Mouse (Mus musculus) frontal cortex, adult (tissue): ENCODE measurements around the gene Khnyn.

Experiments used
- ATAC-seq: cut with Nextera tagmentation; 2 replicates; pipeline ENCODE4 v1.9.2; 2017; ENCODE audit warnings: mild to moderate bottlenecking, moderate library complexity, mixed read lengths; ENCODE audit not compliant: low TSS enrichment

Gene Khnyn

DNA sequence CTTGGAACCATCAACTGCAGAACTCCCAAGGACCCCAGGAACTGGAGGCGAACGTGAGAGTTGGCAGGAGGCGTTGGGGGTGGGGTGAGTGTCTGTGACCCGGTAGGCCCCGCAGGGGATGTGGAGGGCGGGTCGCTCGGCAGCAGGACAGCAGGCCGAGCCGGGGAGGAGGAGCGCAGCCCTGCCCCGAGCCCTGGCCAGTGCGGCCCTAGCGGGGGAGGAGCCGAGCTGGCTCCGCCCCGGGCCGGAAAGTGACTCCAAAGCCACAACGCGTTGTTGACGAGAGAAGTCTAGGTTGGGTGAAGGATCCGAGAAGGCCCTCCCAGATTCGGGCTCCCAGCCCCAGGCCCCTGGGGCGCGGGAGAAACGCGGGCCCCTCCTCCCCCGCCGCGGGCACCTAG lies at the start of gene Khnyn:
Gene Khnyn (plus strand): TSS at position 235 of the 401 bp plus-strand sequence.
- ATAC-seq = peak; percentile 92

DNA sequence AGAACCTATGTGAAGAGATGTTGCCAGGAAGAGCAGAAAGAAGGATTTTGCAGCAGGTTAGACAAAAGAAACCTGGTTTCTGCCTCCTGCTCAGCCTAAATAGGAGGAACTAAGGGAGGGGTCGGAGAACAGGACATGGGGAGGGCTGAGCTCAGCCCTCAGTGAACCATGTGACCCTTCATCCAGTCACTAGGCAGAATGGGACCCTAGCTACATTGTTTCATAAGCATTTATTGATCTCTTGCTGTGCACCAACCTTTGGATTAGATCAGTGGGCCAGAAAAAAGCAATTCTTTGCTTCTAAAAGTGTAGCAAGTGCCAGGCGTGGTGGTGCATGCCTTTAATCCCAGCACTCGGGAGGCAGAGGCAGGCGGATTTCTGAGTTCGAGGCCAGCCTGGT lies 46.4 kb upstream of the Khnyn start:
- no peak for ATAC-seq

DNA sequence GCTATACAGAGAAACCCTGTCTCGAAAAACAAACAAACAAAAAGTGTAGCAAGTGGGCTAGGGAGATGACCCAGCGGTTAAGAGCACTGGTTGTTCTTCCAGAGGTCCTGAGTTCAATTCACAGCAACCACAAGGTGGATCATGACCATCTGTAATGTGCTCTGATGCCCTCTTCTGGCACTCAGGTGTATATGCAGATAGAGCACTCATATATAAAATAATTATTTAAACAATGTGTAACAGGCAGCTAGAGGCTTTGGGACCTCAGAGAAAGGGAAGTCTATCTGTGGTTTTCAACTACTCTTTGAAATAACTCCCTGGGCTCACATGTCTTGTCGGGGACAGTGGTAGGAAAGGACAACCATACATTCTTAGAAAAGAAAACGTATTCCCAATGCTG lies 46.0 kb upstream of the Khnyn start:
- no peak for ATAC-seq

DNA sequence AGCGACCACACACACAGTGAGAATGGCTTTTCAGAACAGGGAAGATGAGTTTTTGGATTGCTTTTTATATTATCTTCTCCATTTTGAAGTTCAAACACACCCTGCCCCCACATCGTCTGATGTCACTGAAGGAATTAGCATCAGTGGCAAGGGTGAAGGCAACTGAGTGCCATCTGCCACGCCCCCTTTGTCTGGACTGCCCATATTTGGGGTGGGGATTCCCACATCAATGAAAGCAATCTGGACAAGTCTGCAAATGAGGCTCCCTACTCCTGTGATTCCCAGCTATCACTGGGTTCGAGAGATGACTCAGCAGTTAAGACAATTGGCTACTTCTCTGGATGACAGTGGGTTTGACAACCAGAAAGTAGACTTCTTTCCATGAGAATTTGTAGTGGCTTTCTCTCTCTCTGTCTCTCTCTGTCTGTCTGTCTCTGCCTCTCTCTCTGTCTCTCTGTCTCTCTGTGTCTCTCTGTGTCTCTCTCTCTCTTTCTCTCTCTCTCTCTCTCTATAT lies 43.8 kb upstream of the Khnyn start:
- no peak for ATAC-seq

DNA sequence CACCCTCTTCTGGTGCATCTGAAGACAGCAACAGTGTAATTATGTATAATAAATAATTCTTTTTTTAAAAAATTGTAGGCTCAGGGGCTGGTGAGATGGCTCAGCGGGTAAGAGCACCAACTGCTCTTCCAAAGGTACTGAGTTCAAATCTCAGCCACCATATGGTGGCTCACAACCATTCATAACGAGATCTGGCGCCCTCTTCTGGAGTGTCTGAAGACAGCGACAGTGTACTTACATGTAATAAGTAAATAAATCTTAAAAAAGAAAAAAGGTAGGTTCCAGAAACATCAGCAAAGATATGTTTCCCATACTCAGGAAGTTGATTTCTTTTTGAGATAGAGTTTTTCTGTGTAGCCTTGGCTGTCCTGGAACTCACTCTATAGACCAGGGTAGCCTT lies 42.0 kb upstream of the Khnyn start:
- ATAC-seq = no peak

DNA sequence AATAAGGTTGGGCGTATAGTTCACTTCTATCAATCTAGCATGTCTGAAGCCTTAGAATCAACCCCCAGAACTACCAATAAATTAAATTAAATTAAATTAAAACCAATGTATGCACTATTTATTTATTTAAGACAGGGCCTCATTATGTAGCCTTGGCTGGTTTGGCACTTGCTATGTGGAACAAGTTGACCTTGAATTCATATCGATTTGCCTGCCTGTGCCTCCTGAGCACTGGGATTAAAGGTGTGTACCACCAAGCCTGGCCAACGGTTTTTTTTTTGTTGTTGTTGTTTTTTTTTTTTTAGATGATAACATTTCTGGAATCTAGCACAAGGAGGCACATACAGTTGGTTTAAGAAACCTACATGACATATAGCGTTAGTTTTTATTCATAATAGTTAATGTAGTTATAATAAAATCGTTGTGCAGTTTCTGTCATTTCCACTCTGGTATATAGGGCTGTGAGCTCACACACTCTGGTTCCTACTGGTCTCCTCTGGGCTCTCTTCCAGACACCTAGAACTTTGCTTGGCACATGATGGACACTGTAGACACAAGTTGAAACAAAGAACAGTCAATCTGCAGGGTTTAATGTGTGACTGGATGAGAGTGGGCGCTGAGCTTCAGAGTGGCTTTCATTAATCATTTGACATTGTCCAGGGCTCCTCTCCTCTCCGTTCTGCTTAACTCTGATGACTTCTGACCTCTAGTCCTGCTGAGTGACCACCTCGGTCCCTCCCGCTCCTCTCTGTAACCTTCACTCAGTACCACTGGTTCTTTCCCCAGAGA lies 39.0 kb upstream of the Khnyn start:
- ATAC-seq = no peak

DNA sequence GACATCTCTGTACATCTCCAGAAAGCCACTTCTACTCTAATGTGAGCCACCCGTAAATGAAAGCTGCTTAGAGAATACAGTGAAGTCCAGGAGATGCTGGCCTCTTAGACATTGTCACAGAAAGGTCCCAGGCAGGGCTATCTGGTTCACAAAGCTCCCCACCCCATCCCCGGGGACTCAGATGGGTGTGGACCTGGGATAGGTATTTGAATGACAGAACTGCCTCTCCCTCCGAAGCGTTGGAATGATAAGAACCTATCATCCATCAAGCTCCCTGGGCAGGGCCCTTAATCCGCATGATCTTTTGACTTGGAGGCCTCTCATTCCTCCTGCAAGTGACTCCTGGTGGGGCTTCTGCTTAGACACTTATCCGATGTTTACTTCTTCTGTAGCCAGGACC lies 33.9 kb upstream of the Khnyn start:
- no peak for ATAC-seq

DNA sequence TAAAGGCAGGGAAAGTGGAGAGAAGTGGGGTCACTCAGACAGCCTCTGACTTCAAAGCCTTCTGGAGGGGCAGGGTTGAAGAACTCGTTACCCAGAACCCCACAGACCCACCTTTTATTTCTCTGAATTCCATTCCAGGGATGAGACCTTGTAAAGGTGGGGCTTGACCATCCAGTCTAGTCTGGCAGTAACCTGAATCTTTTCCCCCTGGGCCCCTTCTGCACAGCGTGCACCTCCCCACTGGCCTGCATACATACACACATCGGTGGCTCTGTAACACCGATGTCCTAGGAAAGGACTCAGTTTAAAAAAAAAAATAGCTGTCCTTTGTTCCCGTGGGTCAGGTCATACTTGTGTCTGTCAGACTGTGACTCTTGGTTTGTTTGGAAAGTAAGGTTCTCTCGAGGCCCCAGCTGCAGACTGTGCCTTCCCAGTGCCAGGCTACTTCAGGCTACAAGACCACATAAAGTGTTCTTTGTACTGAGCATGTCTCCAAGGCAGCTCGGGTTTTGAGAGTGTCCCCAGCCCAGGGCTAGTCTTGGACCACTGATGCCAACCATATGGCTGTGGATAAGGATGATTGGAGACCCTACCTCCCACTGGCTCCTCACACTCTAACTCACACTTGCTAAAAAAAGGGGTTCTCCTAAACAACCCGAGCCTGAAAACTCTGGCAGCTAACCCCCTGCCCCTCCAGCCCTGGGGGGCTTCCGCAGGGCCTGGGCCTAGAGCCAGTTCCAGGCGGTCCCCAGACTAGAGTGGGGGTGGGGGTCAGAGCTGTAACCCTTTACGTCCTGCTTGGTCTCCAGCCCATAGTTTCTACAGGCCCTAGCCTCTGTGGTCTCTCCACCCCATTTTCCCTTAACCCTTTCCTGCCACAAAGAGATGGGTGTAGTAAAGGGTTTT lies 31.8 kb upstream of the Khnyn start:
- ATAC-seq = peak; percentile 25; the same call in 1 of the 2 replicates

DNA sequence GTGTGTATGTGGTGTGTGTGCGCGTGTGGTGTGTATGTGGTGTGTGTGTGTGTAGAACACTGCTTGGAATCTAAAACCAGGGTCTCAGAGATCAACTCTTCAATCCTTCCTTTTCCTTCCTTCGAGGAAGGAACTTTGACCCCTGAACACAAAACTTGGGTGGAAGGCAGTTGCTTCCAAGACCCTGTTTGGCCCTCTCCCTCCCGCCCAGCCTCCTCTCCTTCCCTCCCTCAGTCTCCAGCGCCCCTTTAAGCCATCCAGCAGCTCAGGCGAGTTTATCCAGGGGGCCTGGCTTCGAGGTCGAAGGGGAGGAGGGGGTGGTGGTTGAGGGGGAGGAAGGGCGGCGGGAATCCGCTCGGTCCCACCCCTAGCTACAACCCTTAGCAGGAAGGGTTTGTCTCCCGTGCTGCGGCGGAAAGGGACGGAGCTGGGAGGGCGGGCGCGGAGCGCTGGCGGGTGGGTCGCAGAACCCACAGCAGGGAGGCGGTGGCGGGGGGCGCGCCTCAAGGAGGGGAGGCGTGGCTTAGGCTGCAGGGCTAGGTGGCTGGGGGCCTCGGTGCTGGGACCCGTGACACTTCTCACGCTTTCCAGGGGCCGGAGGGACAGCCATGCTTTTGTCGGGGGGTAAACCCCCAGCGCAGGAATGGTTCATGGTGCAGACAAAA lies 31.0 kb upstream of the Khnyn start, which contains the start of gene Nynrin:
Gene Nynrin (plus strand): TSS at position 390 of the 665 bp plus-strand sequence.
- ATAC-seq = peak; percentile 43

DNA sequence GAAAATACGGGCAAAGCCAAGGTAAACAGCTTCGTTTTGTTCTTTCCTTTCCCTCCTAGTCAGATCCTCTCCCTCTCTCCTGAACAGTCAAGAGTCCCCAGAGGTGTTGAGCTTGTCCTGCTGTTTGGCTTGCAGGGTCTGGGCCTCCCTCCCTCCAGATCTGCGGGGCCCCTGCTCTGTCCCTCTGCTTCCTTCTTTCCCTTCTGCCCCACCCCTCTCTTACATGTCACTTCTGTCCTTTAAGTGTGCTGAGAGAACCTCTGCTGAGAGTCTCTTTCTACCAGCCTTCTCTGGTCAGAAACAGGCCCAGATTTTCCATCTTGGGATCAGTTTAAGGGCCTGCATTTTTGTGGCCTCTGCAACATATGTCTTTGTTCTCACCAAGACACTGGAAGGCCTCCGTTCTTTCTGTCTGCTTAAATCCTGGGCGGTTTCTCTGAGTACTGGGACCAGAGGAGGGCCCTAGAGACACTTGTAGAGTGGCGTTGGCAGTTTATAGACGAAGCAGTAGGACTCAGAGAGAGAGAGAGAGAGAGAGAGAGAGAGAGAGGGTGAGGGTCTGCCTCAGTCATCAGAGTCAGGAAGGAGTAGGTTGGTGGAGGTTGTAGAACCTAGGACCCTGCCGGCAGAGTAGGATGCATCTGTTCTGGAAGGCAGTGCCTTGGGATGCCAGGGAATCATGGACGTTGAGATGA lies 30.2 kb upstream of the Khnyn start:
- peak; percentile 28; the same call in 1 of the 2 replicates for ATAC-seq

DNA sequence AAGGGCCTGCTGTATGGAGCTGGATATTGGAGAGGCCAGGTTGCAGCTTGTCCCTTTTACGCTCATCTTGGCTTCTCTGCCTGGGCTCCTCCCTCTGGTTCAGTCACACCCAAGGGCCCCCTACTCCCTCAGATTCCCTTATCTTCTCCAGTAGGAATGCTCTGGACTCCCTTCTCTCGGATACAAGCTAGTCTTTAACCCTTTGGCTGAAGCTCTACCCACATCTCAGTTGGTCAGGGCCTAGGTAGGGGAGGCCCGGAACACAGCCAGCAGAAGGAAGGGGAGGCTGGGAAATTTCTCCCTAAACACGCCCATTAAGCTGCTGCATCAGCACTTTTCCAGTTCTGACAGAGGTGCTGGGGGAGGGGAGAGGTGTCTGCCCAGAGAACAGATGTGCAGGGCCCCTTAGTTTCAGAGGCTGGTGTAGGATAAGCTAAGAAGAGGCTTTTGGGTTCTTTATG lies 29.6 kb upstream of the Khnyn start:
- no peak for ATAC-seq

DNA sequence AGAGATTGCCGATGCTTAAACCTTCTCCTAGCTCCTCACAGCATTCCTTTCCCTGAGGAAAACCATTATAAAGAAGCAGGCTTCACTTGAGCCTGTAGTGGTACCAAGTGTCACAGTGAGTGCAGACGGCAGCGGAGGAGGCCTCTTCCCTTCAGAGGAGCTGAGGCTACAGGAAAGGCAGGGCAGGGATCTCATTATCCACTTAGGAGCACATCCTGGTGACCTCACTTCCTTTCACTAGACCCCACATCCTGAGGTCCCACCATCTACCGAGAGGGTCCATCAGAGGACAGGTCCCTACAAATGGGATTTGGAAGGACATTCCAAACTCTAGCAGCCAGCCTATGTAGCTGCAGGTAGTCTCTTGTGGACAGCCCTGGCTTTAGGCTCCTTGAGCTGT lies 27.2 kb upstream of the Khnyn start:
- ATAC-seq = no peak

DNA sequence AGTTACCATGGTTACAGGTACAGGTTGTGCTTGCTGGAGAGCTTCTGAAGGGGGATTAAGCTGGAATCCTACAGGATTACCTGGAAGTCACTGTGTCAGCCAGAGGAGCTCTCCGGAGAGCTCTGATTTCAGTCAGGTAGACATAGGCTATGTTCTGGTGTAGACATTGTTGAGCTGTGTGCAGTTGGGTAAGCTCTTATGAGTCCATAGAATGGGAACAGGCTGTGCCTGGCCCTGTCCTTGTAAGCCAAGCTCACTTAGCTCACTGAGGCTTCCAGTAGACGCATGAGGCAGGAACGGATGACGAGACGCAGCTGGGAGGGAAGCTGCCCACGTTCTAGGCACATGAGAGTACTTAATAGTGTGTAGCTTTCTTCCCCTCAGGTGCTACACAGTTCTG lies 22.6 kb upstream of the Khnyn start:
- no peak for ATAC-seq

DNA sequence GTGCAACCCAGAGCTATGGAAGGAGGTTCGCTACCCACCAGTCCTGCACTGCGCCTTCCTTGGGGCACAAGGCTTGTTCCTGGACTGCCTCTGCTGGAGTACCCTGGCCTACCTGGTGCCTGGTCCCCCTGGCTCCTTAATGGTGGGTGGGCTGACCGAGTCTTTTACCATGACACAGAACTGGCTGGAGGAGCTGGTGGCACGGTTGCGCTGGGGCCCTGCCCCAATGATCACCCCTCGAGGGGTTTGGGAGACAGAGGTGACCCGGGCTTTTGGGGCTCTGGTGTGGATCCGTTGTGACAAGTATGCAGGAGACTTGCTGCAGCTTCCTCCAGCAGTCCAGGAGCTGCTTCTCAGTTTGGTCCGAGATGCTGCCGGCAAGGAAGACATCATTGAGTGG lies 21.8 kb upstream of the Khnyn start:
- ATAC-seq = no peak

DNA sequence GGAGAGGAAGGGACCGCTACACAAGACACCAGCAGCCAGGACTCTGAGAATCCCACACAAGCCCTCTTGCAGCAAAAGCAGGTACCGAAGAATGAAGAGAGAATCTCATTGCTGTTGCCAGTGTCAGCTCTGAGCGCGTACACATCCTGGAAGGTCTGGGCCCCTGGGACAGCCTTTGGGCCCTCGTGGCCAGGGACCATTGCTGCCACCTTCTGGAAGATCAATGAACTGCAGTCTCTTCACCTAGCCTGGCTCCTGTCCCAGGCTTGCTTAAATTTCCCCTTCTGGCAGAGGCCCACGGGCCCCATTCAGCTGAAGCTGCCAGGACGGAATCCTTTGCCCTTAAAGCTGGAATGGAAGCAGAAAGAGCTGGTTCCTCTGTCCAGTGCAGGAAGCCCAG lies 21.0 kb upstream of the Khnyn start:
- ATAC-seq = peak; percentile 72; the same call in 1 of the 2 replicates

DNA sequence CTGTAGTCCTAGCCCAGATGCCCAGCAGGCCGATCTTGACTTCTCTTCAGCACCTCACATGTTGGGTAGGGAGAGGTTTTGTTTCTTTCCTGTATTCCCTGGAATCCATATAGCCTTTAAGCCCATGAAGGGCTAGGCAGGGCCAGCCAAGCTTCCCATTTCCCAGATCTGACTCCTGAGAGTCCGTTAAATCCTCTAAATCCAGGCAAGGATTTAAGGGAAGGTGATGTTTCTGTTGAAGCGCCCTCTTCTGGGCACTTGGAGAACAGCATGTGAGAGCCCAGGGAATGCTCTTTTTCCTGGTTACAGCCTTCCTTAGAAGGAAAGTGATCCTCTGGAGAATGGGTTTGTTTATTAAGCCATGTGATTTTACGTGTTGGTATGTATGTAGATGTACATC lies 17.8 kb upstream of the Khnyn start:
- peak; percentile 74 for ATAC-seq

DNA sequence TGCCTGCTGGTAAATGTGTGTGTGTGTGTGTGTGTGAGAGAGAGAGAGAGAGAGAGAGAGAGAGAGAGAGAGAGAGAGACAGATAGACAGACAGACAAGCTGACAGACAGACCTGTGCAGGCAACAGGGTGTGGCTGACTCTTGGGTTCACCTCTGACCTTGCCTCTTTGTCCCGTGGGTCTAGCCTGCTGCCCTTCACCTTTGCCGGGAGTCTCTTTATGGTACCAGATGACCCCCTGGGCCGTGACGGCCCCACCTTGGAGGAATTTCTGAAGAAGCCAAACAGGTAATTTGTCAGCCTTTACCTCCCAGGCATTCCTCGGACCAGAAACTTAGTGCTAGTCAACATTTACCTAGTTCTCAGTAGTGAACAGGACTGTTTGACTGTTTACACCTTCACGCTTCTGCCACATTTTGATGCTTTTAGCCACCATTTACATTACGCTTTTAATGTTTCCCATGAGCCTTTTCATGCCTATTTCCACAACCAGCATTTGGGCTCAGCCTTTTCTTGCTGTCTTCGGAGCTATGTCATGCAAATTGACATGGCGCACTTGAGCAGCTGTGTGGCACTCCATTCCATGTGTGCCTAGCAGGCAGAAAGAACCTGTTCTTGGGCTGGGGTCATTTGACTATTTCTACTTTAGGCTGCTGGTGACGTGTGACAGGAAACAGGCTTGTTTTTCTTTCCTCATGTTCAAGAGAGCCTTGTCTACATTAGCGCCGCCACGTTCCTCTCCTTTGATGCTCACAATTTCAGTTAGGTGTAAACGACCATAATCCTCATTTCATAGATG lies 16.3 kb upstream of the Khnyn start:
- no peak for ATAC-seq

DNA sequence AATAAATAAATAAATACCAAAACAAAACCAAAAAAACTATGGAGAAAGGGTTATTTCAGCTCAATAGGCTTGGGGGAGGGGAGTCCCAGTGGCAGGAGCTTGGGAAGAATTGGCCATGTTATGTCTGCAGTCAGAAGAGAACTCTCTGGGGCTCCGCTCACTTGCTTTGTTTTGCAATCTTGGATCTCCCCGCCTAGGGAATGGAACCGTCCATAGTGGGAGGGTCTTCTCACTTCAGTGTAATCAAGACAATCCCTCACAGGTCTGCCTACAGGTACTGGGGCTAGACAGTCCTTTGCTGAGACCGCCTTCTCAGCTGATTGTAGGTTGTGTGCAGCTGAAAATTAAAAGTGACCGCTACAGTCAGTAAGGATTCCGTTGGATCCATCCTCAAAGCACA lies 15.2 kb upstream of the Khnyn start:
- ATAC-seq = no peak

DNA sequence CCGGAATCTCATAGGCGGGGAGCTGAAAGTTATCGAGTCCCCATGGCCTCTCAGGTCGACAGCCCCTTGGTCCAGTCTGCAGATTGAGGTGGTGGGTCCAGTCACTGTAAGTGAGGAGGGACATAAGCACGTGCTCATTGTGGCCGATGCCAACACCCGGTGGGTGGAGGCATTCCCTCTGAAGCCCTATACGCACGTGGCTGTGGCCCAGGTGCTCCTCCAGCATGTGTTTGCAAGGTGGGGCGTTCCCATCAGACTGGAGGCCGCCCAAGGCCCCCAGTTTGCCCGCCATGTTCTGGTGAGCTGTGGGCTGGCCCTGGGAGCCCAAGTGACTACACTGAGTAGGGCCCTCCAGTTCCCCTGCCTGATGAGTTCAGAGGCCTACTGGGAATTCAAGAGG lies 12.7 kb upstream of the Khnyn start:
- no peak for ATAC-seq

DNA sequence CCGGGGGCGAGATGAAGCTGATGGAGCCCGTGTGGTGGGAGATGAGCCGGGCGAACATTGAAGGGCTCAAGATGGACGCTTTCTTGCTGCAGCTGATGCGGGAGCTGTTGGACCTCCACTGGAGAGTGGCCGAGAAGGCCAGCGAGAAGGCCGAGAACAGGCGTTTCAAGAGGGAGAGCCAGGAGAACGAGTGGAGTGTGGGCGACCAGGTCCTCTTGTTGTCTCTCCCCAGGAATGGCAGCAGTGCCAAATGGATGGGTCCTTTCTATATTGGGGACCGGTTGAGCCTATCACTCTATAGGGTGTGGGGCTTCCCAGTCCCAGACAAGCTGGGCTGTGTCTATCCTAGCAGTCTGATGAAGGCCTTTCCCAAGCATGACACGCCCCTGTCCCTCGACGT lies 12.2 kb upstream of the Khnyn start:
- no peak for ATAC-seq
